Mouse (Mus musculus): ENCODE measurements at regions not wholly inside any gene's neighbourhood (a gene's known extent, or its start where the extent isn't known, plus 50 kb on each side); places are given as distances from the start of the nearest gene placed in this dataset.

DNA sequence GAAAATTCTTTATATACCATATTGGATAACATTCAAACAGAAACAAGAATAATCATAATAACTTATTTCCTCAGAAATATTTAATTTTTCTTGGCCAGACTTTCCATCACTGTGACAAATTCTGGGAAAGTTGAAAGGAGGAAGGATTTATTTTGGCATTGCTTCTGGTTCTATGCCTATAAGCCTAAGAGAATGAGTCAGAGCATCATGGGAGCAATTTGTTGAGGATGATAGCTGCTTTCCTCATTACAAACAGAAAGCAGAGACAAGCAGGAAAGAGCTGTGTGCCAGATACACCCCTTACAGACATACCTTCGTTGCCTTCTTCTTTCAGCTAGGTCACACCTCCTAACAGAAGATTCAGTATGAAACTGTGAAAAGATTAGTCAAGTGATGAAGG lies 115.3 kb downstream of the Rgs21 start:
- no peak for ATAC-seq (replicated peaks)
- no peak overlapping the region for H3K4me2 ChIP-seq (replicated peaks)
- H3K9me3 ChIP-seq: no peaks in the 10 kb centered on the region
- 63% methylated on average over 1 of the region's 1 CpGs for WGBS
- H3K27me3 ChIP-seq: no peaks in the 10 kb centered on the region
- H3K9ac ChIP-seq (replicated peaks): no peak overlapping the region
- no peak overlapping the region for H3K27ac ChIP-seq (replicated peaks)
- no peaks in the 10 kb centered on the region for H3K4me1 ChIP-seq
- H3K36me3 ChIP-seq: no peaks in the 10 kb centered on the region
- H3K4me3 ChIP-seq: no peak overlapping the region

DNA sequence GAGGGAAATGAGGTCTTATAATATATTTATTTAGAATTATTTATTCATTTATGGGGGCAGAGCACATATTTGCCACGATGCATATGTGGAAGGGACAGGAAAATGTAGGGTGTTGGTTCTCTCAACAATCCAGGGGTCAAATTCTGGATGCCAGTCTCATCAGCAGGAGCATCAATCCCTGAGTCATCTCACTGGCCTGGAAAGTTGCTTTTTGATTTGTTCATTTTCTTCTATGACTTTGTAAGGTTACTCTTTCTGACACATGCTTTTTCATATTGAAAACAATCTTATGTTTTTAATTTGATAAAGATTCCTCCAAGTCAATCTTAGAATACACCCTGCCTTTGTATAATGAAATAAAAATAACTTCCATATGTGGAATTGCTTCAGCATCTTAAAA lies 115.7 kb downstream of the Rgs21 start:
- no peaks in the 10 kb centered on the region for H3K4me1 ChIP-seq
- WGBS: 68% methylated on average over 1 of the region's 1 CpGs
- H3K4me2 ChIP-seq (replicated peaks): no peak overlapping the region
- H3K9me3 ChIP-seq: no peaks in the 10 kb centered on the region
- ATAC-seq (replicated peaks): no peak
- no peaks in the 10 kb centered on the region for H3K36me3 ChIP-seq
- no peak overlapping the region for H3K4me3 ChIP-seq
- H3K27ac ChIP-seq (replicated peaks): no peak overlapping the region
- no peak overlapping the region for H3K9ac ChIP-seq (replicated peaks)
- H3K27me3 ChIP-seq: no peaks in the 10 kb centered on the region

DNA sequence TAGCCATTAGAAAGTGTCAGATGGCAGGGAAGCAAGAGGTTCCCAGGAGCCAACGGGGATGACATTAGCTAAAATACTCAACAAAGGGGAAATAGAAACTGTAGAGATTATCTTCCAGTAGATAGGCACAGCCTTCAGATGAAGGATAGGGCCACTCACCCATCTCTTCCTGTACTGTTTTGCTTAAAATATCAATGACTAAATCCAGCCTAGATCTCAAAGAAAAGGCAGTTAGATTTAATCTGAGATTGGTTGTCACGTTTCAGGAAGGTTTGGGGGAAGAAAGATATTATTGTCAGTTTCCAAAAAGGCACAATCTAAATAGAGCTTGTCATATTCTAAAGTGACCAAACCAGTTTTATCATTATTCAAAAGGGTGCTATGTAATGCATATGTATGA lies 130.8 kb downstream of the Rgs21 start:
- Histone ChIP-seq H3K9ac (replicated peaks) (no peak overlapping the region), H3K27me3 (no peaks in the 10 kb centered on the region), H3K4me3 (no peak overlapping the region), H3K4me2 (replicated peaks) (no peak overlapping the region), H3K9me3 (no peaks in the 10 kb centered on the region), H3K36me3 (no peaks in the 10 kb centered on the region), H3K27ac (replicated peaks) (no peak overlapping the region), H3K4me1 (no peaks in the 10 kb centered on the region)
- no peak for ATAC-seq (replicated peaks)
- WGBS: 92% methylated on average over 2 of the region's 2 CpGs

DNA sequence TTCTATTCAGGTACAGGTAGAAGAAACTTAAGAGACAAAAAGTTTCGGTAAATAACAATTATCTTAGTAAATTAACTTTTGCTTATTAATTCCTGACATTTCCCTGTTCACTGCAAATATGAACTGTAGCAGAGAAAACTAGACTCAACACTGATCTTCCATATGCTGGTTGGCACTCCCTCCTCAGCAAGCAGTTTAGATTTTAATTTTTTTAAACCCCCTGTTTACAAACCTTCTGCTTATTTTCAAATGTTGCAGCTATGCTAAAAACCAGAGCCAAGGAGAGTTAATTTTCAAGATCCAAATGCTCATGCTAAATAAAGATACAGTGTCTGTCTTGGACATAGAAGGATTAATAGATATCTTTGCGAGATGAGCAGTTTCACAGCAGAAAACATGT lies 134.7 kb downstream of the Rgs21 start:
- H3K4me3 ChIP-seq: no peak overlapping the region
- H3K9ac ChIP-seq (replicated peaks): no peak overlapping the region
- no peaks in the 10 kb centered on the region for H3K27me3 ChIP-seq
- no peaks in the 10 kb centered on the region for H3K36me3 ChIP-seq
- H3K27ac ChIP-seq (replicated peaks): no peak overlapping the region
- WGBS: 75% methylated on average over 2 of the region's 2 CpGs
- no peaks in the 10 kb centered on the region for H3K4me1 ChIP-seq
- no peak overlapping the region for H3K4me2 ChIP-seq (replicated peaks)
- H3K9me3 ChIP-seq: no peaks in the 10 kb centered on the region
- ATAC-seq (replicated peaks): no peak

DNA sequence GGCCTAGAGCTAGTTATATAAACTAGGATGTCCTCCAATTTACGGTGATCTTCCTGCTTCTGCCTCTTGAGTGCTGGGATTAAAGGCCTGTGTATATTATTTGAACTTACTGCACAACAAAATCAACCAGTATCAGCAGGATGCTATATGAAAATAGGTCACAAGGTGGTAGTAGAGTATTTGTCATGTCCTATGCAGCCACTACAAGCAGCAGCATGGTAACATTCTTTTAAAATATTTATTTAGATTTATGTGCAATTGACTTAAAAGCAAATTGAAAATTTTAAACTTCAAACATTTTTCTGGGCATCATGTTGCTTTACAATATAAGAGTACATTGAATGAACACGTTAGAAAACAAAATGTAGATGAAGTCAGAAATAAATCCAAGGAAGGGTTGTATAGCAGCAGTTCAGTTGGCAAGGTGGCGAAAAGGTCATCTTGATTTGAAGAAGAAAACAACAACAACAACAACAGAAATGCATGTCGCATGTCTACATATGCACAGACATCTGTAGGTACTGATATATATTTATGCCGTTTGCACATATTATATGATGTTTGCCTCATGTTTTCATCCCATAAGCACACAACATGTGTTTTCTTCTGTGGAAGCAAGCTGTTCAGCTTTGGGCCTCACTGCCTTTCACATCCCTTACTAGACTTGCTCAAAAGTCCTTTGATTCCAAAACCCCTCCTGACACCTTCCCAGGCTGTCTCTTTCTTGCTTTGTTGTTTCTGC lies 135.8 kb downstream of the Rgs21 start:
- Histone ChIP-seq H3K4me3 (no peak overlapping the region), H3K9ac (replicated peaks) (no peak overlapping the region), H3K4me1 (no peaks in the 10 kb centered on the region), H3K27me3 (no peaks in the 10 kb centered on the region), H3K36me3 (no peaks in the 10 kb centered on the region), H3K9me3 (no peaks in the 10 kb centered on the region), H3K4me2 (replicated peaks) (no peak overlapping the region), H3K27ac (replicated peaks) (no peak overlapping the region)
- 77% methylated on average over 5 of the region's 5 CpGs for WGBS
- ATAC-seq (replicated peaks): peak; percentile 74

DNA sequence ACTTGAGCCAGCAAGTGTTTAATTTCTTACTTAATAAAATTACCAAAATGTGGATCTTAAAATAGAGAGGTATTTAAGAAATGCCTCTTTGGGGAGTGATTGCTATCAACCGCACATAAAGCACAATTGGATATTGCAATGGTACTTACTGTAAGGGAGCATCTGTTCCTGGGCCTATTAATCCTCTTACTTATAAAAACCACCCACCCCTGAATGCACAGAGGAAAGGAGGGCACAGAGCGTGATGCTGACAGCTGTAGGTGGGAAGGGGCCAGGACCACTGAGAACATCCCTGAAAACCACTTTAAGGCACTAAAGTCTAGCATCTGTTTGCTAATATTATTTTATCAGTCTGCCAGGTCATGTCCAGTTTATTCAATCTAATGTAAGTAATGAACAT lies 146.1 kb downstream of the Rgs21 start:
- WGBS: 81% methylated on average over 2 of the region's 2 CpGs
- no peak for ATAC-seq (replicated peaks)
- Histone ChIP-seq H3K36me3 (no peaks in the 10 kb centered on the region), H3K9me3 (no peaks in the 10 kb centered on the region), H3K27me3 (no peaks in the 10 kb centered on the region), H3K27ac (replicated peaks) (no peak overlapping the region), H3K4me3 (no peak overlapping the region), H3K4me1 (no peaks in the 10 kb centered on the region), H3K4me2 (replicated peaks) (no peak overlapping the region), H3K9ac (replicated peaks) (no peak overlapping the region)

DNA sequence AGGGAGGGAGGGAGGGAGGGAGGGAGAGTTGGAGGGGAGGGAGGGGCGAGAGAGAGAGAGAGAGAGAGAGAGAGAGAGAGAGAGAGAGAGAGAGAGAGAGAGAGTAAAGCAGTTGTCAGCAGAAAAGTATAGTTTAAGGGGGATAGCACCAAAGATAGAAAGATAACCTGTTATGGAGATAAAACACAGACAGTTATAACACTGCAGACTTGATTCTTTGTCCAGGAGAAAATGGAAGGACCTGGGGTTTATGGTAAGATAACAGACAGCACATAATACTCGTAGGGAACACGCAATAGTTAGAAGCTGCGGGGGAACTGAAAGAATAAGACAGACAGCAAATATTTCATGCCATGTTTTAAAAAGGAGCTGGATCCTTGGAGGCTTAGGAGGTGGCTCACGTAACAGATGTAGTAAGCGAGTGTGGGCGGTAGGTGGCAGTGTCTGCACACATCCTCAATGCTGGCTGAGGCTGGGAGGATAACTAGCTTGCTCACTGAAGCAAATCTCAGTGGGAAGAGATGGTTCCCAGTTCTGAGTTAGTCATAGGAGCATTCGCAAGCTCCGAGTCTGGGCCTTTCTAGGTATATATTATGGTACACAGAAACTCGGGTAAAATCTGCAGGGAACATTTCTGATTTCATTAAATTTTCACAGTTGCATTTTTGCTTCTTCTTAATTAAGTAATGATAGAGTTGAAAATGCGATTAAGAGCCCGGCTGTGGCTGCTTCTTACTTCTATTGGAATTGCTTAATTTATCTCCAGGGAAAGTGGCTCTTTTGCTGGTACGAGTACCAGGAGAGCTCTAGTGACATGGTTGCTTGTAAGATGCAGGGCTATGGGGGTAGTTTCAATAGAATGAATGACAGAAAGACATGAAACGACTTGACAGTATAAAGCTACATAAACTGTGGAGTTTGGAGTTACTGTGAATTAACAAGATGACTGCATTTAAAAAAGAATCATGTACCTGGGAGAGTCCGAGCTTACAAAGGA lies 157.6 kb upstream of the Rgs1 start:
- H3K9me3 ChIP-seq: no peaks in the 10 kb centered on the region
- 0 out of 2 replicates have a peak, but pooled peaks cover 3% of the 10 kb centered on the region for H3K4me1 ChIP-seq
- peak; percentile 93 for ATAC-seq (replicated peaks)
- no peaks in the 10 kb centered on the region for H3K36me3 ChIP-seq
- no peak overlapping the region for H3K9ac ChIP-seq (replicated peaks)
- WGBS: 29% methylated on average over 14 of the region's 15 CpGs
- H3K27me3 ChIP-seq: peaks cover 4% of the 10 kb centered on the region; the same call in 1 of the 2 replicates
- no peak overlapping the region for H3K4me3 ChIP-seq
- H3K4me2 ChIP-seq (replicated peaks): no peak overlapping the region
- no peak overlapping the region for H3K27ac ChIP-seq (replicated peaks)

DNA sequence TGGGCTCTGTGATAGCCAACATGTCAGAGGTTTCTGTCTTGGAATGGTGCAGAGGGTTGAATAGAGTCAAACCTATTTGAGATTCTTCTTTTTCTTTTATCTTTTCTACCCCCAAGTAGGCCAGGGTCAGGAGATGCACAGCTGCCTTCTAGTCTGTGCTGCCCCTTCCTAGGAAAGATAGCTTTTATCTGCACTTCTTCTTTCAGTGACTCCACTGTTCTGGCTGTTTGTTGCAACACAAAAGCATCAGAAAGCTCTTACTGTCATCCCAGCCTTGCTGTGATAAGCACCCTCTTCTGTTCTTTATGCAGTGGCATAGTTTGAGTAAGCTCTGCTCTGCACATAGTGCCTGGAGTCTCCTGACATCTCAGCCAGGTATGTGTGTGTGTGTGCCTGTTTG lies 156.7 kb upstream of the Rgs1 start:
- no peaks in the 10 kb centered on the region for H3K9me3 ChIP-seq
- H3K4me2 ChIP-seq (replicated peaks): no peak overlapping the region
- no peak overlapping the region for H3K27ac ChIP-seq (replicated peaks)
- H3K4me3 ChIP-seq: no peak overlapping the region
- no peak overlapping the region for H3K9ac ChIP-seq (replicated peaks)
- ATAC-seq (replicated peaks): no peak
- 0 out of 2 replicates have a peak, but pooled peaks cover 3% of the 10 kb centered on the region for H3K4me1 ChIP-seq
- no peaks in the 10 kb centered on the region for H3K36me3 ChIP-seq
- H3K27me3 ChIP-seq: peaks cover 4% of the 10 kb centered on the region; the same call in 1 of the 2 replicates

DNA sequence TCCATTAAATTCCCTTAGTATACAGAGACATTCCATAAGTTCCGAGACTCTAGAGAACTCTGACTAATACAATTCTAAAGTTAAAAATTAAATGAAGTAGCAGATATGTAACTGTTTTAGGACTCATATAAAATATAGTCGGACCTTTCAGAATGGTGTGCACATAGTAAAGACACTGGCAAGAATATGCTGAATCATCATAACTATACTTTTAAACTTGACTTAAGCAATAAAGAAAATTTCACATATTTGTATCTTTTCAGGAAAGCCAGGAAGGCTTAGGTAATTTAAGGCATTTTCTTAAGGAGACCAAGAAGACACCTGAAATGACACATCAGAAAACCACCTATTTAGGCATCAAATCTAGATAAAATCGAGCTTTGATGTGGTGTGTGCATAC lies 156.0 kb upstream of the Rgs1 start:
- H3K27ac ChIP-seq (replicated peaks): no peak overlapping the region
- H3K9ac ChIP-seq (replicated peaks): no peak overlapping the region
- H3K4me3 ChIP-seq: no peak overlapping the region
- H3K4me1 ChIP-seq: 0 out of 2 replicates have a peak, but pooled peaks cover 3% of the 10 kb centered on the region
- H3K36me3 ChIP-seq: no peaks in the 10 kb centered on the region
- no peaks in the 10 kb centered on the region for H3K9me3 ChIP-seq
- peaks cover 4% of the 10 kb centered on the region; the same call in 1 of the 2 replicates for H3K27me3 ChIP-seq
- 80% methylated on average over 3 of the region's 3 CpGs for WGBS
- ATAC-seq (replicated peaks): no peak
- no peak overlapping the region for H3K4me2 ChIP-seq (replicated peaks)

DNA sequence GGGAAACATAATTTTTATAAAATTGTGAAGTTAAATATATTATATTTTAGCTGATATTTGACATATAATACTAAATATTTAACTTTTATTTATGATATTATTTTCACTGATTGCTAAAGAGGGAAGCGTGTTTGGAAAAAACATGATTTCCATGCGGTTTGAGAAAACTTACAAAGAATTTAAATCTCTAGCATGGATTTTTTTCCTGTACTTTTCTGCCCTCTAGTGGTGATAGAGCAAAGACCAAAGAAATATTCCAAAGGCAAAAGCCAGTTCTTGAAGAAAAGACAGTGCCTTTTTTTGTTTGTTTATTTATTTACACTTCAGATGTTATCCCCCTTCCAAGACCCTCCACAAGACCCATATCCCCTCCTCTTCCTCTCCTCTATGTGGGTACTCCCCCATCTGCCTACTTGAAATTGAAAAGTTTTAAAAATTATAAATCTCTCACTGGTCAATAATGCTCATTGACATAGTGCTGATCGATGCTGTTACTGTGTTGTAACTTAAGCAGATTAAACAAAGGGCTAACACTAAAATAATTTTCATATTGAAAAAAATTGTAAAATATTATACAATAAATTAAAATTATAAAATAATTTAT lies 131.1 kb upstream of the Rgs1 start:
- 45% methylated on average over 3 of the region's 3 CpGs for WGBS
- H3K9me3 ChIP-seq: no peaks in the 10 kb centered on the region
- no peak overlapping the region for H3K9ac ChIP-seq (replicated peaks)
- no peaks in the 10 kb centered on the region for H3K27me3 ChIP-seq
- H3K4me2 ChIP-seq (replicated peaks): no peak overlapping the region
- H3K4me1 ChIP-seq: no peaks in the 10 kb centered on the region
- no peak overlapping the region for H3K27ac ChIP-seq (replicated peaks)
- 0 out of 2 replicates have a peak, but pooled peaks have one; percentile 29 for ATAC-seq (replicated peaks)
- no peaks in the 10 kb centered on the region for H3K36me3 ChIP-seq
- no peak overlapping the region for H3K4me3 ChIP-seq

DNA sequence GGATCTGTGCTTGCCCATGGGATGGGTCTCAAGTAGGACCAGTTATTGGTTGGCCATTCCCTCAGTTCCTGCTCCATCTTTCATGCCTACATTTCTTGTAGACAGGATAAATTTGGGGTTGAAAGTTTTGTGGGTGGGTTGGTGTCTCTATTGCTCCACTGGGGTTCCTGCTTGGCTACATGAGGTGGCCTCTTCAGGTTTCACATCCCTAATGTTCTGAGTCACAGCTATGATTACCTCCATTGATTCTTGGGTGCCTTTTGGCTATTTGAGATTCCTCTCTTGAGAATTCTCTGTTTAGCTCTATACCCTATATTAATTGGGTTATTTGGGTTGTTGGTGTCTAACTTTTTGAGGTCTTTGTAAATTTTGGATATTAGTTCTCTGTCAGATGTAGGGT lies 125.1 kb upstream of the Rgs1 start:
- no peaks in the 10 kb centered on the region for H3K4me1 ChIP-seq
- no peak for ATAC-seq (replicated peaks)
- H3K9me3 ChIP-seq: no peaks in the 10 kb centered on the region
- no peak overlapping the region for H3K27ac ChIP-seq (replicated peaks)
- no peaks in the 10 kb centered on the region for H3K27me3 ChIP-seq
- no peaks in the 10 kb centered on the region for H3K36me3 ChIP-seq
- no peak overlapping the region for H3K9ac ChIP-seq (replicated peaks)
- no peak overlapping the region for H3K4me2 ChIP-seq (replicated peaks)
- no peak overlapping the region for H3K4me3 ChIP-seq

DNA sequence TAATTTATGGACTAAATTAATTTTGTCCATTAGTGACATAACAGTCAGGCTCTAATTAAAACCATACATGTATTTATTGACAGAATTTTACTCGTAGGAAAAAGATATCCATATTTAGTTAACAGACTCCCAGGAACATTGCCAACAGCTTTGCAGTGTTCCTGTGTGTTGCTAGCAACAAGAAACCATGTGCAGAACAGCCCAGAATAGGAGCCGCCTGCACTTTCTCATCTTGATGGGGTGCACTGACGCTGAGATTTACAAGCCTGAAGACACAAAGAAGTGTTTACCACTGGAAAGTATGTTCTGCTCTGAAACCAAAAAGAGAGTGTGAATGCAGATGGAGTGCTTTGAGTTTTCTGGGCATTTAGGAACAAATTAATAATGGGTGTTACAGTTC lies 118.5 kb upstream of the Rgs1 start:
- Histone ChIP-seq H3K4me3 (no peak overlapping the region), H3K9ac (replicated peaks) (no peak overlapping the region), H3K36me3 (no peaks in the 10 kb centered on the region), H3K4me2 (replicated peaks) (no peak overlapping the region), H3K4me1 (no peaks in the 10 kb centered on the region), H3K27me3 (no peaks in the 10 kb centered on the region), H3K27ac (replicated peaks) (no peak overlapping the region), H3K9me3 (no peaks in the 10 kb centered on the region)
- WGBS: 59% methylated on average over 3 of the region's 3 CpGs
- ATAC-seq (replicated peaks): peak; percentile 63; the same call in 1 of the 2 replicates

Data from forebrain, embryonic 15.5 days (tissue).